Mouse (Mus musculus): ENCODE results near the gene Glis1.

DNA sequence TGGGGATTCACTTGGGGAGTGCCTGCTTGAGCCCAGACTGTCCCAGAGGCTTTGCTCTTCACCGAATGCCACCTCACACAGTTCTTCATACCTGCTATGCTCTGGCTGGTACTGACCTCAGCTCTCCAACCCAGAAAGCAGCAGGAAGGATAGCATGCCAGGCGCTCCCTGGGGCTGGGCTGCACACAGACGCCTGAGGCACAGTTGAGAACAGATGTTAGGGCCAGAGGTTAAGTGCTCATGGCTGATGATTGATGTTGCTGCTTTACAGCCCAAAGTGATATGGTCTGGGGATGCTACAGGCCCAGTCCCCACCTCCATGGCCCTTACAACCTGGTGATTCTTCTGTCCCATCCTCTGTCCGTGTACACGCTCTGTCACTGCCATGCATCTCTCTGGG, 190.6 kb downstream of the Glis1 start:
- no peak for TF ChIP-seq CHD2 (IDR thresholded peaks at IDR 0.05; ENCODE audit: low read depth, low read length)
- TF ChIP-seq ZNF384 (IDR thresholded peaks at IDR 0.05; ENCODE audit: low read depth, low read length) = no peak
- TF ChIP-seq MAFK (IDR thresholded peaks at IDR 0.05; ENCODE audit: insufficient read depth, low read depth, low read length) = no peak

All from ES-E14 (cell line).